Mouse (Mus musculus): ENCODE measurements at regions not wholly inside any gene's neighbourhood (a gene's known extent, or its start where the extent isn't known, plus 50 kb on each side); places are given as distances from the start of the nearest gene placed in this dataset.

GRCm38 (mm10) chr15:61410789-61411188 is 488.0 kb upstream of the A1bg start:
- TF ChIP-seq CTCF (IDR thresholded peaks at IDR 0.05; ENCODE audit: extremely low read depth, insufficient read depth, low read length) (no peak), POLR2A (IDR thresholded peaks at IDR 0.05; ENCODE audit: extremely low read depth, insufficient read depth, low read length) (no peak)
